23 mouse cellular contexts compared by ENCODE assay signal in genomic region chr6:145530464-145530863, GRCm38 (mm10).
A peak's percentile ranks its signal among the peaks of the same experiment; 100 is the strongest.
DNase-seq lines count a peak whose midpoint lies in the region; ATAC-seq and TF ChIP-seq lines count a peak whose summit lies in the region.
"Had no signal": no experiment of that assay in that cellular context is flagged by ENCODE, and none has a peak within 500 bp of the region (broad histone marks: within the 10 kb centered on the region; RNA-seq: fewer than 3 reads in every experiment).

No protein-coding gene starts in this region.

- peaks cover 8 to 20% of the 10 kb centered on the region in 2 experiments for H3K4me1 ChIP-seq in CH12.LX (ENCODE audit: control insufficient read depth in 1 of 2, insufficient read depth in 2 of 2)
- no peaks in the 10 kb centered on the region for H3K4me1 ChIP-seq in kidney, adult 2 months (ENCODE audit: control insufficient read depth, insufficient read depth, low read length)
- H3K4me1 ChIP-seq: forebrain, embryonic 13.5 days; hindbrain, embryonic 13.5 days; intestine, embryonic 15.5 days had no signal

- no peak overlapping the region for H3K9ac ChIP-seq in CH12.LX (ENCODE audit: insufficient read depth, low read depth)
- H3K9ac ChIP-seq: forebrain, embryonic 13.5 days; hindbrain, embryonic 13.5 days; intestine, embryonic 15.5 days had no signal

- TF ChIP-seq POLR2A in CH12.LX (IDR thresholded peaks at IDR 0.05; ENCODE audit: low read depth, low read length) = no peak
- TF ChIP-seq POLR2A in kidney, adult 2 months (IDR thresholded peaks at IDR 0.05; ENCODE audit: low read depth, low read length) = no peak

- H3K4me3 ChIP-seq in CH12.LX (replicated peaks in 1 of 3; ENCODE audit: low read depth in 2 of 3, low read length in 2 of 3, poor library complexity in 1 of 3) = no peak overlapping the region
- H3K4me3 ChIP-seq in kidney, adult 2 months (ENCODE audit: insufficient read depth, low read depth, low read length) = no peak overlapping the region
- H3K4me3 ChIP-seq: forebrain, embryonic 10.5 days; forebrain, embryonic 13.5 days; hindbrain, embryonic 13.5 days; intestine, embryonic 15.5 days had no signal

- no peaks in the 10 kb centered on the region for H3K27me3 ChIP-seq in CH12.LX (replicated peaks)
- H3K27me3 ChIP-seq in kidney, adult 2 months (replicated peaks; ENCODE audit: control insufficient read depth, insufficient read depth, low read length) = no peaks in the 10 kb centered on the region
- H3K27me3 ChIP-seq: forebrain, embryonic 13.5 days; hindbrain, embryonic 13.5 days; intestine, embryonic 15.5 days had no signal

- no peaks in the 10 kb centered on the region for H3K79me2 ChIP-seq in CH12.LX (replicated peaks; ENCODE audit: control insufficient read depth, extremely low read depth, insufficient read depth, poor library complexity, severe bottlenecking)

- TF ChIP-seq EP300 in CH12.LX (IDR thresholded peaks at IDR 0.05; ENCODE audit: low read length) = peak; percentile 77

- no peaks in the 10 kb centered on the region for H3K9me3 ChIP-seq in CH12.LX (replicated peaks; ENCODE audit: low read length)
- H3K9me3 ChIP-seq: forebrain, embryonic 10.5 days; forebrain, embryonic 13.5 days; hindbrain, embryonic 13.5 days; intestine, embryonic 15.5 days had no signal

- DNase-seq in A20 (ENCODE audit: low read depth, low spot score) (peak; percentile 86), CH12.LX (ENCODE audit: extremely low read depth) (peak; percentile 83)
- DNase-seq in kidney, adult 2 months = no peak
- no peak for DNase-seq in layer of hippocampus, postnatal 36 days
- DNase-seq: adrenal gland, adult 2 months; adrenal gland, postnatal 25 days; cerebellum, adult 11-12 months; cerebellum, adult 8-10 months; cerebellum, postnatal 10 days; cerebellum, postnatal 36 days; gastrocnemius, postnatal 10 days; gastrocnemius, postnatal 36 days; heart, adult 11 months had no signal

- TF ChIP-seq CTCF in CH12.LX (conservative IDR thresholded peaks at IDR 0.05 in 1 of 2, IDR thresholded peaks at IDR 0.05 in 1 of 2; ENCODE audit: low read depth in 2 of 2, low read length in 2 of 2) = no peak
- TF ChIP-seq CTCF in kidney, adult 2 months (conservative IDR thresholded peaks at IDR 0.05; ENCODE audit: insufficient read depth, insufficient read length, low read depth, low read length) = no peak

- in situ Hi-C loops in CH12.LX (cut with MboI; ENCODE audit: low pct_ligation_motif_present, low pct_unique_long_range_greater_than_20kb, low sequenced_read_pairs) = no loop called here

- no peak for TF ChIP-seq RAD21 in CH12.LX (IDR thresholded peaks at IDR 0.05; ENCODE audit: low read depth, low read length)

- peak overlapping the region; percentile 78; the same call in 1 of the 2 replicates for H3K4me2 ChIP-seq in CH12.LX (ENCODE audit: insufficient read depth, low read depth, poor library complexity, severe bottlenecking)
- H3K4me2 ChIP-seq: forebrain, embryonic 13.5 days; heart, embryonic 11.5 days; hindbrain, embryonic 13.5 days; intestine, embryonic 15.5 days had no signal

- no peaks in the 10 kb centered on the region for H3K36me3 ChIP-seq in CH12.LX (replicated peaks in 1 of 2; ENCODE audit: control insufficient read depth in 1 of 2, insufficient read depth in 1 of 2, low read length in 1 of 2)
- H3K36me3 ChIP-seq in kidney, adult 2 months (ENCODE audit: control insufficient read depth, insufficient read depth, low read length) = no peaks in the 10 kb centered on the region
- H3K36me3 ChIP-seq: forebrain, embryonic 10.5 days; G1E; hindbrain, embryonic 13.5 days; intestine, embryonic 15.5 days had no signal

- whole genome bisulfite sequencing in kidney, adult 2 months = 81% methylated on average over 3 of the region's 3 CpGs

- no peak overlapping the region for H3K27ac ChIP-seq in CH12.LX (ENCODE audit: insufficient read depth, low read depth)
- no peak overlapping the region for H3K27ac ChIP-seq in kidney, adult 2 months (ENCODE audit: insufficient read depth, low read depth, low read length)
- H3K27ac ChIP-seq: forebrain, embryonic 10.5 days; forebrain, embryonic 13.5 days; hindbrain, embryonic 13.5 days; intestine, embryonic 15.5 days had no signal

- ATAC-seq in megakaryocyte, adult 5-6 weeks (ENCODE audit: poor library complexity, severe bottlenecking) = peak; percentile 73
- no peak for ATAC-seq in monocyte, adult 5-6 weeks (replicated peaks; ENCODE audit: insufficient number of reproducible peaks, low FRiP score, low TSS enrichment, poor library complexity, severe bottlenecking)
- ATAC-seq: forebrain, embryonic 13.5 days; forebrain, embryonic 16.5 days; hindbrain, embryonic 16.5 days; intestine, embryonic 15.5 days had no signal

- dilution Hi-C loops in CH12.LX (cut with MboI; ENCODE audit: extremely low pct_ligation_motif_present, extremely low pct_unique_long_range_greater_than_20kb, low sequenced_read_pairs) = no loop called here

TF ChIP-seq in CH12.LX, 34 proteins besides CTCF, POLR2A, EP300 and RAD21:
- TF ChIP-seq NELFE (IDR thresholded peaks at IDR 0.05; ENCODE audit: low read depth, low read length) = no peak
- TF ChIP-seq RCOR1 (conservative IDR thresholded peaks at IDR 0.05; ENCODE audit: low read depth, low read length) = no peak
- TF ChIP-seq MEF2A (IDR thresholded peaks at IDR 0.05; ENCODE audit: borderline replicate concordance, low read depth, low read length) = no peak
- no peak for TF ChIP-seq MYC (IDR thresholded peaks at IDR 0.05; ENCODE audit: low read depth, low read length)
- TF ChIP-seq MAX (IDR thresholded peaks at IDR 0.05; ENCODE audit: low read length) = no peak
- 0 out of 2 replicates have a peak, but pooled peaks have one; percentile 12 for TF ChIP-seq BHLHE40 (IDR thresholded peaks at IDR 0.05; ENCODE audit: low read depth, low read length)
- TF ChIP-seq GABPA (IDR thresholded peaks at IDR 0.05; ENCODE audit: insufficient replicate concordance, low read depth, low read length) = no peak
- no peak for TF ChIP-seq USF2 (conservative IDR thresholded peaks at IDR 0.05; ENCODE audit: low read depth, low read length)
- TF ChIP-seq TCF12 (IDR thresholded peaks at IDR 0.05; ENCODE audit: low read depth, low read length) = no peak
- no peak for TF ChIP-seq CHD1 (IDR thresholded peaks at IDR 0.05; ENCODE audit: low read depth, low read length)
- TF ChIP-seq SMC3 (IDR thresholded peaks at IDR 0.05; ENCODE audit: low read depth, low read length) = no peak
- TF ChIP-seq NRF1 (IDR thresholded peaks at IDR 0.05; ENCODE audit: low read depth, low read length) = no peak
- no peak for TF ChIP-seq ZC3H11A (IDR thresholded peaks at IDR 0.05; ENCODE audit: low read depth, low read length)
- TF ChIP-seq IRF4 (IDR thresholded peaks at IDR 0.05; ENCODE audit: low read depth, low read length) = peak; percentile 89
- no peak for TF ChIP-seq ELF1 (IDR thresholded peaks at IDR 0.05; ENCODE audit: low read depth, low read length)
- TF ChIP-seq JUN (IDR thresholded peaks at IDR 0.05; ENCODE audit: insufficient read depth, low read depth, low read length) = no peak
- TF ChIP-seq ZNF384 (IDR thresholded peaks at IDR 0.05; ENCODE audit: low read depth, low read length) = no peak
- no peak for TF ChIP-seq JUND (conservative IDR thresholded peaks at IDR 0.05; ENCODE audit: low read depth, low read length)
- TF ChIP-seq USF1 (IDR thresholded peaks at IDR 0.05; ENCODE audit: low read depth, low read length) = no peak
- TF ChIP-seq CHD2 (IDR thresholded peaks at IDR 0.05; ENCODE audit: low read length) = peak; percentile 59; the same call in 1 of the 2 replicates
- TF ChIP-seq PAX5 (IDR thresholded peaks at IDR 0.05; ENCODE audit: low read length) = no peak
- no peak for TF ChIP-seq KAT2A (IDR thresholded peaks at IDR 0.05; ENCODE audit: insufficient replicate concordance, low read length)
- no peak for TF ChIP-seq HCFC1 (IDR thresholded peaks at IDR 0.05; ENCODE audit: low read depth, low read length)
- no peak for TF ChIP-seq ETS1 (conservative IDR thresholded peaks at IDR 0.05; ENCODE audit: low read depth, low read length)
- no peak for TF ChIP-seq POLR2AphosphoS2 (IDR thresholded peaks at IDR 0.05; ENCODE audit: low read depth, low read length)
- no peak for TF ChIP-seq SIN3A (IDR thresholded peaks at IDR 0.05; ENCODE audit: low read length)

Comparison
In these comparisons a context has a peak if more than half of its experiments do, and no peak if none do; other contexts are left out.
1. DNase-seq: peak in A20 (single experiment) and CH12.LX (single experiment); none in kidney, adult 2 months (single experiment) and layer of hippocampus, postnatal 36 days (0 of 2).